In genomic region chr3:27854431-27855180, GRCm38 (mm10) we compare ENCODE assay signal across 17 mouse cellular contexts. TPM values are rescaled to one million over a fixed set of nuclear protein-coding genes. Genes with fewer than 3 reads are reported as not detected.
DNase-seq lines count a peak whose midpoint lies in the region; ATAC-seq and TF ChIP-seq lines count a peak whose summit lies in the region.
"Had no signal": no experiment of that assay in that cellular context is flagged by ENCODE, and none has a peak within 500 bp of the region (broad histone marks: within the 10 kb centered on the region; RNA-seq: fewer than 3 reads in every experiment).

No protein-coding gene starts in this region.

- H3K9ac ChIP-seq in neural tube, embryonic 13.5 days, result no peak overlapping the region
- no peak overlapping the region for H3K9ac ChIP-seq in kidney, postnatal 0 days (ENCODE audit: low read depth, low read length)
- H3K9ac ChIP-seq in stomach, postnatal 0 days (ENCODE audit: low read length), result no peak overlapping the region
- H3K9ac ChIP-seq: embryonic facial prominence, embryonic 12.5 days; hindbrain, embryonic 15.5 days; liver, embryonic 13.5 days; neural tube, embryonic 12.5 days had no signal

- WGBS in neural tube, embryonic 13.5 days, result 56% methylated on average over 5 of the region's 5 CpGs
- WGBS in kidney, postnatal 0 days, result 60% methylated on average over 5 of the region's 5 CpGs
- WGBS in stomach, postnatal 0 days, result 57% methylated on average over 5 of the region's 5 CpGs

- no peak for TF ChIP-seq EP300 in stomach, postnatal 0 days (optimal IDR thresholded peaks at IDR 0.05)

- DNase-seq in heart, adult 11 months, result peak; percentile 72
- DNase-seq in heart, postnatal 36 days, result no peak
- DNase-seq in neural tube, embryonic 10.5 days (ENCODE audit: extremely low spot score, low spot score), result no peak
- DNase-seq in kidney, postnatal 0 days (ENCODE audit: low spot score), result peak; percentile 72
- peak; percentile 9 for DNase-seq in stomach, postnatal 0 days (ENCODE audit: low spot score)
- no peak for DNase-seq in cerebellum, postnatal 4 days (ENCODE audit: low spot score in 2 of 2)
- DNase-seq in thymus, postnatal 36 days, result no peak
- DNase-seq: adrenal gland, adult 8-10 months; liver, embryonic 13.5 days; right cerebral cortex, postnatal 4 days had no signal

- no peak overlapping the region for H3K4me2 ChIP-seq in neural tube, embryonic 13.5 days
- no peak overlapping the region for H3K4me2 ChIP-seq in kidney, postnatal 0 days (ENCODE audit: low read length)
- no peak overlapping the region for H3K4me2 ChIP-seq in stomach, postnatal 0 days (replicated peaks; ENCODE audit: low read depth)
- H3K4me2 ChIP-seq: embryonic facial prominence, embryonic 12.5 days; hindbrain, embryonic 15.5 days; liver, embryonic 13.5 days; midbrain, embryonic 11.5 days; neural tube, embryonic 12.5 days had no signal

- H3K4me1 ChIP-seq in neural tube, embryonic 13.5 days (replicated peaks), result peaks cover 26% of the 10 kb centered on the region
- peaks cover 7% of the 10 kb centered on the region; the same call in 1 of the 2 replicates for H3K4me1 ChIP-seq in kidney, postnatal 0 days (replicated peaks; ENCODE audit: insufficient read depth, low read length)
- no peaks in the 10 kb centered on the region for H3K4me1 ChIP-seq in stomach, postnatal 0 days (replicated peaks; ENCODE audit: control insufficient read depth, insufficient read depth)

- no peaks in the 10 kb centered on the region for H3K9me3 ChIP-seq in neural tube, embryonic 13.5 days
- H3K9me3 ChIP-seq in kidney, postnatal 0 days (replicated peaks; ENCODE audit: low read length), result no peaks in the 10 kb centered on the region
- no peaks in the 10 kb centered on the region for H3K9me3 ChIP-seq in stomach, postnatal 0 days (ENCODE audit: control insufficient read depth, low read length)
- H3K9me3 ChIP-seq: embryonic facial prominence, embryonic 12.5 days; hindbrain, embryonic 15.5 days; liver, embryonic 13.5 days; neural tube, embryonic 12.5 days had no signal

- H3K36me3 ChIP-seq in neural tube, embryonic 13.5 days, result no peaks in the 10 kb centered on the region
- no peaks in the 10 kb centered on the region for H3K36me3 ChIP-seq in kidney, postnatal 0 days (ENCODE audit: insufficient read depth, low read length)
- H3K36me3 ChIP-seq in stomach, postnatal 0 days (ENCODE audit: control insufficient read depth, insufficient read depth, low read length), result no peaks in the 10 kb centered on the region
- H3K36me3 ChIP-seq: embryonic facial prominence, embryonic 12.5 days; hindbrain, embryonic 15.5 days; liver, embryonic 13.5 days; neural tube, embryonic 12.5 days had no signal

- no peak for TF ChIP-seq CTCF in kidney, postnatal 0 days (IDR thresholded peaks at IDR 0.05; ENCODE audit: low read depth)
- TF ChIP-seq CTCF in stomach, postnatal 0 days (IDR thresholded peaks at IDR 0.05; ENCODE audit: low read depth), result no peak

- H3K27ac ChIP-seq in neural tube, embryonic 13.5 days (replicated peaks), result no peak overlapping the region; the same call in 1 of the 2 replicates
- H3K27ac ChIP-seq in kidney, postnatal 0 days, result 0 out of 2 replicates have a peak overlapping the region, but pooled peaks have one; percentile 6
- H3K27ac ChIP-seq in stomach, postnatal 0 days (replicated peaks), result no peak overlapping the region
- H3K27ac ChIP-seq: embryonic facial prominence, embryonic 12.5 days; hindbrain, embryonic 15.5 days; liver, embryonic 13.5 days; neural tube, embryonic 12.5 days had no signal

- intact Hi-C loops in heart, postnatal 36 days (cut with DNase I), result no loop called here

- no peaks in the 10 kb centered on the region for H3K27me3 ChIP-seq in neural tube, embryonic 13.5 days
- H3K27me3 ChIP-seq in kidney, postnatal 0 days (ENCODE audit: insufficient read depth, low read length), result no peaks in the 10 kb centered on the region
- no peaks in the 10 kb centered on the region for H3K27me3 ChIP-seq in stomach, postnatal 0 days (ENCODE audit: control insufficient read depth, insufficient read depth, low read length)
- H3K27me3 ChIP-seq: embryonic facial prominence, embryonic 12.5 days; hindbrain, embryonic 15.5 days; liver, embryonic 13.5 days; neural tube, embryonic 12.5 days had no signal

- H3K4me3 ChIP-seq in neural tube, embryonic 13.5 days, result no peak overlapping the region
- H3K4me3 ChIP-seq in kidney, postnatal 0 days (replicated peaks; ENCODE audit: low read depth, low read length), result no peak overlapping the region
- H3K4me3 ChIP-seq in stomach, postnatal 0 days (ENCODE audit: low read depth, low read length), result no peak overlapping the region
- H3K4me3 ChIP-seq: embryonic facial prominence, embryonic 12.5 days; hindbrain, embryonic 15.5 days; liver, embryonic 13.5 days; neural tube, embryonic 12.5 days had no signal

- peak; percentile 72 for ATAC-seq in neural tube, embryonic 13.5 days (ENCODE audit: low read depth)
- ATAC-seq in kidney, postnatal 0 days (replicated peaks; ENCODE audit: low FRiP score, low read depth), result no peak
- ATAC-seq in stomach, postnatal 0 days (ENCODE audit: low FRiP score, low TSS enrichment), result no peak

RNA-seq across cellular contexts. Expression of gene Tmem212, which starts 41.6 kb away (rescaled TPM):
- not detected for total RNA-seq in heart, postnatal 36 days (2021)
- not detected in 2 replicates for polyA plus RNA-seq in neural tube, embryonic 13.5 days (2015; fragmentation: Nextera tagmentation; extraction: Ambion mirVana)
- polyA plus RNA-seq in kidney, postnatal 0 days (2015; fragmentation: Nextera tagmentation; extraction: Ambion mirVana), result 0.28 and 0.33 TPM in 2 replicates
- polyA plus RNA-seq in stomach, postnatal 0 days (2015; fragmentation: Nextera tagmentation; extraction: Ambion mirVana), result not detected in 2 replicates
- total RNA-seq: adrenal gland, adult 8-10 months; gastrocnemius, adult 8-10 months had no signal
- polyA plus RNA-seq: embryonic facial prominence, embryonic 12.5 days; heart, embryonic 14.5 days; hindbrain, embryonic 15.5 days; liver, embryonic 13.5 days; midbrain, embryonic 11.5 days; neural tube, embryonic 12.5 days had no signal

Comparison
In these comparisons a context has a peak if more than half of its experiments do, and no peak if none do; other contexts are left out.
1. DNase-seq: peak in heart, adult 11 months (single experiment), kidney, postnatal 0 days (single experiment) and stomach, postnatal 0 days (single experiment); none in heart, postnatal 36 days (0 of 2), neural tube, embryonic 10.5 days (single experiment), cerebellum, postnatal 4 days (0 of 2) and thymus, postnatal 36 days (0 of 2).